Mouse (Mus musculus) heart, adult 2 months (tissue): Measurements from ENCODE around the gene Erc2.

ENCODE experiments used
- CTCF ChIP-seq: fragments of 200-600 bp; IDR thresholded peaks from 2 replicates; pipeline ENCODE4 v1.8.1; 2022; ENCODE audit warnings: antibody characterized with exemption, mild to moderate bottlenecking, moderate library complexity
- EP300 ChIP-seq: fragments of 200-500 bp; IDR thresholded peaks from 2 replicates; pipeline ENCODE4 v1.6.1; 2011; ENCODE audit warnings: low read depth, low read length, control low read depth; ENCODE audit not compliant: insufficient read depth
- POLR2A ChIP-seq: fragments of 200-500 bp; IDR thresholded peaks from 2 replicates; pipeline ENCODE4 v1.6.1; 2011; ENCODE audit warnings: mild to moderate bottlenecking, low read depth, low read length, control low read depth; ENCODE audit not compliant: insufficient read depth

DNA sequence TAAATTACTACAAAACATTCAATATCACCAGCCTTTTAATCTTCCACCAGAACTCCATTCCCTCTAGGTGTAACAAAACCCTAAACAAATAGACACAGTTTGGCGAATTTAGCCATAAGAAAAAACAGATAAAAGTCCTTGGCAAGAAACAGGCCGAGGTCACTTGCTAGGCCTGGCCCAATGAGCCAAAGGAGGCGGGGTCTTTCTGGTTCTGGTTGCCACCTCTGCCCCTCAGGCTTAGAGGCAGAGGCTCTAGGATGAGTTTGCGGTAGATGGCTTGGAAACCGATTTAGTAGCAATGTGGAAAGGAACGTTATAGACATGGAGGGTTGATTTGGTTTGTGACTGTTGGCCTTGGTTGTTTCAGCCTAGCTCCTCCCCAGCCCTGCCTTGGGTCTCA, 52.8 kb downstream of the Erc2 start:
- TF ChIP-seq EP300 (no peak), CTCF (no peak), POLR2A (no peak)
